Mouse (Mus musculus) neural tube, embryonic 15.5 days (tissue): ENCODE measurements around the gene Stxbp6. TPM values are rescaled to one million over a fixed set of nuclear protein-coding genes. Genes with fewer than 3 reads are reported as not detected.
"Not testable (repeated sequence)": the region's sequence is repeated elsewhere in the genome, so short reads cannot be mapped to it uniquely, and the experiment has no call there.

Experiments used
- ATAC-seq: fragments of 200-750 bp; cut with Nextera tagmentation; 2 replicates; pipeline ENCODE4 v1.8.0; 2017; ENCODE audit warnings: mild to moderate bottlenecking, moderate TSS enrichment, moderate library complexity; ENCODE audit not compliant: low FRiP score
- H3K27ac ChIP-seq: fragments of 300-500 bp; sonication (generic); replicated peaks from 2 replicates; pipeline ENCODE4 v1.5.1; 2015; ENCODE audit warnings: mild to moderate bottlenecking, inconsistent platforms
- H3K27me3 ChIP-seq: fragments of 300-500 bp; sonication (generic); replicated peaks from 2 replicates; pipeline ENCODE4 v1.6.1; 2015; ENCODE audit warnings: inconsistent platforms
- H3K36me3 ChIP-seq: fragments of 300-500 bp; sonication (generic); 2 replicates; pipeline ENCODE4 v1.6.1; 2015; ENCODE audit warnings: inconsistent platforms
- H3K4me1 ChIP-seq: fragments of 300-500 bp; sonication (generic); 2 replicates; pipeline ENCODE4 v1.6.1; 2015; ENCODE audit warnings: inconsistent platforms
- H3K4me2 ChIP-seq: fragments of 300-500 bp; sonication (generic); 2 replicates; pipeline ENCODE4 v1.6.1; 2015; ENCODE audit warnings: inconsistent platforms, mild to moderate bottlenecking, moderate library complexity
- H3K4me3 ChIP-seq: fragments of 300-500 bp; sonication (generic); replicated peaks from 2 replicates; pipeline ENCODE4 v1.5.1; 2015; ENCODE audit warnings: mild to moderate bottlenecking, inconsistent platforms
- H3K9ac ChIP-seq: fragments of 300-500 bp; sonication (generic); replicated peaks from 2 replicates; pipeline ENCODE4 v1.6.1; 2015; ENCODE audit warnings: mild to moderate bottlenecking, inconsistent platforms
- H3K9me3 ChIP-seq: fragments of 300-500 bp; sonication (generic); replicated peaks from 2 replicates; pipeline ENCODE4 v1.6.1; 2016; ENCODE audit warnings: inconsistent platforms
- WGBS: fragments of 180-500 bp; shearing (Covaris S2); methylation state at CpG from one replicate; pipeline ENCODE4 v1.1.7; 2015; ENCODE audit warnings: mixed read lengths; 5-methylcytosine and 5-hydroxymethylcytosine counted together
- polyA plus RNA-seq: library from polyadenylated mRNA; unstranded; fragments of >200 nt; fragmentation: Nextera tagmentation; extraction: Ambion mirVana; gene quantifications from 2 replicates; pipeline ENCODE4 v1.2.1, GENCODE M21; 2015

Gene Stxbp6
- polyA plus RNA-seq = 19.1 and 20.3 TPM in 2 replicates

DNA sequence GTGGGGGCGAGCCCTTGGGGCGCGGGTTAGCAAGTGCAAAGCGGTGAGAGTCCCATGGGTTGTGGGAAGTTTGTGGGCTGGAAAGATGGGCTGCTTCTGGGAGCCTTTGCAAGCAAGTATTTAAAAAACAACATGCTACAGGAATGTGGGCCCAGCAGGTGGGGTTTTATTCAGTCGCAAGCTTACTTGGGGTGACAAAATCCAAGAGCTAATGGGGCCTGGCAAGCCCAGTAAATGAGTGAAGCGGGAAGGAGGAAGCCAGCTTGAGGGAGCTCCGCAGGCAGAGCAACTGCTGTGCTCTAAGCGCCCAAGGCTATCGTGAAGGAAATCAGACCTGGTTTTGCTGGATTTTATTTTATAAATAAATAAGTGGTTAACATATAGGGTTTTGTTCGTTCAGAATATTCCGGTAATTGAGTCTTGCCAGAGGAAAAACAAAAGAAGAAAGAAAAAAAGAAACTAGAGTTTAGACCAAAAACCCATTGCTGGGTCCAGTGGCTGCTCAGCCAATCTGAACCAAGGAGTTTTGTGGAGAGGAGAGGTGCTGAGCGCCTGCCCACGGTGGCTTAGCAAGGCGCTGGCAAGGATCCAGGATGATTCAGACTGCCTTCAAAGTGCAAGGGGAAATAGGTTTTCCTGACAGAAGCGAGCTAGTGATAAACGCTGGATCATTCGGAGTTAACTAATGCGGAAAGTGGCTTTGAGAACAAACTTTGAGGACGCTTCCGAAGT is at the start of gene Stxbp6:
Gene Stxbp6, minus strand, starts transcription at position 99 of the 732 bp plus-strand sequence.
- H3K9me3 ChIP-seq = no peaks in the 10 kb centered on the region
- H3K27me3 ChIP-seq = peaks cover 12% of the 10 kb centered on the region; the same call in 1 of the 2 replicates
- H3K4me1 ChIP-seq = peaks cover 34% of the 10 kb centered on the region
- 2% methylated on average over 20 of the region's 20 CpGs for WGBS
- peak; percentile 51 for ATAC-seq
- no peaks in the 10 kb centered on the region for H3K36me3 ChIP-seq
- peak within 1 kb of the TSS; percentile 75 for H3K4me3 ChIP-seq
- peak within 1 kb of the TSS; percentile 99 for H3K4me2 ChIP-seq
- H3K9ac ChIP-seq = peak within 1 kb of the TSS; percentile 77
- peak within 1 kb of the TSS; percentile 81 for H3K27ac ChIP-seq

DNA sequence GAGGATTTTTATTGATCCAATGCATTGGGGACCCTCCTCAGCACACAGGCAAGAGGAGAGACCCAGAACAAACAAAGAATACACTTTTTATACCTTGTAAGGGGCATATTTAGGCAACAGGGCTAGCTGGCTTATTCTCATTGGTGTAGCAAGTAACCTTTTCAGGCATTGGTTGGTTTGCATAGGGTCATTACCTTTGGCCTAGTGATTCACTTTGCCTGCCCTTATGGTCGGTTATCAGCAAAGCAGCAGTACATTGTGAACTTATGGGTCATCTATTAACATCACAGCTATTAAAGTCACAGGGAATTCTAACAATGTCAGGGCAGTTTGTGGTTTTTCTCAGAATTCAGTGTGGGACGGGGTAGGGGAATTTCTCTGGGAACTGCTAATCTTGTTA is 28.4 kb upstream of the Stxbp6 start:
- not testable (repeated sequence) for H3K4me1 ChIP-seq, H3K36me3 ChIP-seq, H3K9me3 ChIP-seq, H3K27ac ChIP-seq, H3K4me3 ChIP-seq, ATAC-seq, H3K9ac ChIP-seq, H3K27me3 ChIP-seq, H3K4me2 ChIP-seq
- 78% methylated on average over 2 of the region's 2 CpGs for WGBS

DNA sequence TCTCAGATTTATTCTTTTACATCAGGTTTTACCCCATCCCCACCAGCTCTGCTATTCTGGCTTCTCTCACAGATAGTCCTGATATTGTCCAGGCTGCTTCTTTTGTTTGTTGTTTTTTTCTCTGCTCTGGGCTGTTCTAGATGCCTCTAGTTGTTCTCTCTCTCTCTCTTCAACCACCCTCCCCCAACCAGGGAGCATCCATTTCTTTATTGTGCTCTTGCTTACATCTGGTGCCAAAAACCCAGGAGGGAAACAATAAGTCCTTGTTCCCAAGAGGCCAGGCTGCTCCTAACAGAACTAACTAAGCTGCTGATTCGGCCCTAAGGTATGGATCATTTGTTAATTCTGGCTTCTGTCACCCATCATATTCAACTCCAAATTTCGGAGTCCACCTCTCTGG is 19.2 kb upstream of the Stxbp6 start:
- Histone ChIP-seq H3K4me3 (no peak overlapping the region), H3K9ac (no peak overlapping the region), H3K27me3 (no peaks in the 10 kb centered on the region), H3K4me2 (no peak overlapping the region), H3K36me3 (no peaks in the 10 kb centered on the region), H3K9me3 (no peaks in the 10 kb centered on the region), H3K27ac (no peak overlapping the region), H3K4me1 (no peaks in the 10 kb centered on the region)
- ATAC-seq = no peak
- WGBS = 74% methylated on average over 2 of the region's 2 CpGs

DNA sequence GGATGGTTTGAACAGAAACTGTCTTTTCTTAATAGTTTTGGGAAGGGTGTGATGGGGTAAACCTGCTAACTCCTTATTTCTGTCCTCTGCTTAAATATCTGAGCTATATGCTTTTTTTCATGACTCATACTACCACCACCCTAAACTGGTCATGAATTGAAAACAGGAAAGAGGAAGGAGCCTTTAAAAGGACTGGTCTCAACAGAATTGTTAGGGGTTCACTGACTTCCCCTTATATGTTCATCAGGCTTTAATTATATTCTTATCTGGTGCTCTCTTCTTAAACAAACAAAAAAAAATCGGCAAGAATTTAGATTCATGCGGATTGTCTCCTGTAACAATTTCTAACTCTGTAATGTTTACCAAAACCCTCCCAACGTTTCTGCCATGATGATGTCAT is 17.9 kb upstream of the Stxbp6 start:
- Histone ChIP-seq H3K36me3 (no peaks in the 10 kb centered on the region), H3K27ac (no peak overlapping the region), H3K4me3 (no peak overlapping the region), H3K9ac (no peak overlapping the region), H3K4me1 (no peaks in the 10 kb centered on the region), H3K27me3 (no peaks in the 10 kb centered on the region), H3K4me2 (no peak overlapping the region), H3K9me3 (no peaks in the 10 kb centered on the region)
- ATAC-seq = no peak
- 87% methylated on average over 3 of the region's 3 CpGs for WGBS

- Histone ChIP-seq H3K4me2 (no peak overlapping the region), H3K9ac (no peak overlapping the region), H3K27ac (no peak overlapping the region), H3K27me3 (no peaks in the 10 kb centered on the region), H3K36me3 (no peaks in the 10 kb centered on the region), H3K4me3 (no peak overlapping the region), H3K9me3 (no peaks in the 10 kb centered on the region), H3K4me1 (no peaks in the 10 kb centered on the region)
- no peak for ATAC-seq
- WGBS = 96% methylated on average over 1 of the region's 1 CpGs
These were observed 8.6 kb upstream of the Stxbp6 start for GRCm38 (mm10) chr12:45083145-45083475.

GRCm38 (mm10) chr12:45082379-45083144 is 8.1 kb upstream of the Stxbp6 start:
- 73% methylated on average over 4 of the region's 4 CpGs for WGBS
- Histone ChIP-seq H3K4me1 (no peaks in the 10 kb centered on the region), H3K4me2 (no peak overlapping the region), H3K9ac (no peak overlapping the region), H3K4me3 (no peak overlapping the region), H3K9me3 (no peaks in the 10 kb centered on the region), H3K27ac (no peak overlapping the region), H3K27me3 (no peaks in the 10 kb centered on the region), H3K36me3 (no peaks in the 10 kb centered on the region)
- ATAC-seq = no peak

DNA sequence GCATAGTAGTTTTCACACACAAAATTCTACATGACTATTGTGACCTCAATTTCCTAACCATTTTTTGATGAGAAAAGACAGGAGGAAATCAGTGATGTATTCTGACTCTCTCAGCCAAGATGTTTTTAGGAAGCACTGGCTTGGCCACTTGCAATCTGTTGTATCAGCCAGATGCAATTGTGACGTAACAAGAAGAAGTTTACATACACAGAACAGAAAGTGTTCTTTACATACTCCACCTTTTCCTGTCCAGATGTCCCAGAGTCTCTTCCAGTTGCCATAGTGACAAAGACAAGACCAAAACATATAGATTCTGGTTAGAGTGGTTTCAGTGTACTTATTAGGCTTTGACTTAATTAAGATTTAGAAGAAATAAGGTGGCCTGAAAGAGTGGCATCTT is 7.1 kb upstream of the Stxbp6 start:
- H3K4me3 ChIP-seq = no peak overlapping the region
- no peaks in the 10 kb centered on the region for H3K36me3 ChIP-seq
- no peaks in the 10 kb centered on the region for H3K9me3 ChIP-seq
- no peak overlapping the region for H3K9ac ChIP-seq
- no peak for ATAC-seq
- 69% methylated on average over 1 of the region's 1 CpGs for WGBS
- no peak overlapping the region for H3K27ac ChIP-seq
- H3K4me2 ChIP-seq = no peak overlapping the region
- no peaks in the 10 kb centered on the region for H3K4me1 ChIP-seq
- no peaks in the 10 kb centered on the region for H3K27me3 ChIP-seq

DNA sequence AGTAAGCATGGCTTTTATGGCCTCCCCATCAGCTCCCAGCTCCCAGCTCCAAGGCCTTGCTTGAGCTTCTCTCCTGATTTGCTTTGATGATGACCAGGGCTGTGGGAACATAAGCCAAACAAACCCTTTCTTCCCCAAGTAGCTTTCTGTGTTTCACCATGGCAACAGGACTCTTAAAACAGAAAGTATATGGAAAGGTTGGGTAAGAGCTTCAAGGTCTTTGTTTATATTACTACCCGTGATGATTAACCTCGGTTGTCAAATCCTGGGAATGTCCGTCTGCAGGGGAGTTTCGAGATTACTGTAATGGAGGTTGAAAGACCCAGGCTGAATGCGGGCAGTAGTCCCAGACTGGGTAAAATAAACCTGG is 6.2 kb upstream of the Stxbp6 start:
- H3K27me3 ChIP-seq = no peaks in the 10 kb centered on the region
- H3K4me3 ChIP-seq = no peak overlapping the region
- no peaks in the 10 kb centered on the region for H3K4me1 ChIP-seq
- H3K9me3 ChIP-seq = no peaks in the 10 kb centered on the region
- H3K4me2 ChIP-seq = no peak overlapping the region
- H3K36me3 ChIP-seq = no peaks in the 10 kb centered on the region
- 62% methylated on average over 5 of the region's 5 CpGs for WGBS
- no peak overlapping the region for H3K27ac ChIP-seq
- no peak for ATAC-seq
- H3K9ac ChIP-seq = no peak overlapping the region

DNA sequence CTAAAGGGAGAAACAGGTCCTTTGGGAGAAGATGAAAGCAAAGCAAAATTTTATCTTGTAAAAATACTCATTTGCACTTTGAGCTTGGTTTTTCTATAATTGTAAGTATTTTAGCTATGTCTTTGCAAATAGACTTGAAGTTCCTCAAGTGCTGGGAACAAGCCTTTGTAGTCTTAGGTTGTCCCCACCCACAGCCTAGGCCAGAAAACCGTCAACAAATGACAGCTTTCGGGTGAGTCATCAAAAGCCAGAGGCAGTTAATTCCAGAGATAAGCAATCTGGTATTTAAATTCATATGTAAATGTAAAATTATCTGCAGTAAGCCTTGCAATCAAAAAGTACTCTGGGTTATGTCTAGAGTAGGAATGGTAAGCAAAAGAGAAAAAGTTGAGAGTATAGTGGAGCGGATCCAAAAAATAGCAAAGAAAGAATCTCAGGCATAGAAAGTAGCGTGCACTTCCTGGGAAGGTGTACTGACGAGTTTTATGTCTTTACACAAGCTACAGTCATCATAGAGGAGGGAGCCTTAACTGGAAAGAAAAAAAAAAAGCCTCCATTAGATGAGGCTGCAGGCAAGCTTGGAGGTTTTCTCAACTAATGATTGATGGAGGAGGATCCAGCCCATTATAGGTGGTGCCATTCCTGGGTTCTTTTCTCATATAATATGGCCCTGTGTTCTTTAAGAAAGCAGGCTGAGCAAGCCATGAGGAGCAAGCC is 5.7 kb upstream of the Stxbp6 start:
- no peak for ATAC-seq
- no peak overlapping the region for H3K4me3 ChIP-seq
- no peak overlapping the region for H3K4me2 ChIP-seq
- H3K9ac ChIP-seq = no peak overlapping the region
- H3K27me3 ChIP-seq = no peaks in the 10 kb centered on the region
- H3K36me3 ChIP-seq = no peaks in the 10 kb centered on the region
- WGBS = 83% methylated on average over 5 of the region's 5 CpGs
- peaks cover 4% of the 10 kb centered on the region; the same call in 1 of the 2 replicates for H3K4me1 ChIP-seq
- H3K27ac ChIP-seq = no peak overlapping the region
- H3K9me3 ChIP-seq = no peaks in the 10 kb centered on the region

GRCm38 (mm10) chr12:45075631-45076030 is 1.1 kb upstream of the Stxbp6 start:
- H3K4me1 ChIP-seq = peaks cover 27% of the 10 kb centered on the region
- no peaks in the 10 kb centered on the region for H3K36me3 ChIP-seq
- ATAC-seq = no peak
- H3K27ac ChIP-seq = no peak overlapping the region
- WGBS = 81% methylated on average over 11 of the region's 11 CpGs
- H3K4me2 ChIP-seq = peak overlapping the region; percentile 99
- no peak overlapping the region for H3K4me3 ChIP-seq
- H3K9ac ChIP-seq = no peak overlapping the region
- H3K27me3 ChIP-seq = peaks cover 12% of the 10 kb centered on the region; the same call in 1 of the 2 replicates
- no peaks in the 10 kb centered on the region for H3K9me3 ChIP-seq

GRCm38 (mm10) chr12:45074042-45074601 is 387 bp downstream of the Stxbp6 start:
- H3K9ac ChIP-seq = peak overlapping the region; percentile 77
- peak; percentile 88 for ATAC-seq
- no peaks in the 10 kb centered on the region for H3K9me3 ChIP-seq
- peaks cover 12% of the 10 kb centered on the region; the same call in 1 of the 2 replicates for H3K27me3 ChIP-seq
- WGBS = under 1% methylated on average over 61 of the region's 62 CpGs
- H3K4me3 ChIP-seq = peak overlapping the region; percentile 75
- no peaks in the 10 kb centered on the region for H3K36me3 ChIP-seq
- H3K4me1 ChIP-seq = peaks cover 34% of the 10 kb centered on the region
- peak overlapping the region; percentile 99 for H3K4me2 ChIP-seq
- H3K27ac ChIP-seq = peak overlapping the region; percentile 81
